In genomic region chr15:70641051-70641552, GRCm38 (mm10) we compare ENCODE assay signal across 22 mouse cellular contexts.
DNase-seq lines count a peak whose midpoint lies in the region; ATAC-seq lines count a peak whose summit lies in the region.
"Had no signal": no experiment of that assay in that cellular context is flagged by ENCODE, and none has a peak within 500 bp of the region (broad histone marks: within the 10 kb centered on the region; RNA-seq: fewer than 3 reads in every experiment).

No protein-coding gene starts in this region.

- WGBS in midbrain, embryonic 13.5 days, result 81% methylated on average over 2 of the region's 2 CpGs

- no peaks in the 10 kb centered on the region for H3K9me3 ChIP-seq in midbrain, embryonic 13.5 days
- H3K9me3 ChIP-seq: G1E had no signal

- H3K9ac ChIP-seq in midbrain, embryonic 13.5 days (replicated peaks), result no peak overlapping the region

- H3K27ac ChIP-seq in midbrain, embryonic 13.5 days, result no peak overlapping the region

- DNase-seq in frontal cortex, postnatal 36 days (ENCODE audit: low spot score in 2 of 2), result no peak
- peak; percentile 63 for DNase-seq in brain, adult 2 months (ENCODE audit: low read depth, low spot score)
- peak; percentile 73 for DNase-seq in telencephalon, adult 2 months (ENCODE audit: low read depth, low spot score)
- DNase-seq in layer of hippocampus, adult 11-12 months (ENCODE audit: low spot score), result no peak
- DNase-seq: adrenal gland, adult 2 months; adrenal gland, adult 8-10 months; adrenal gland, postnatal 10 days; adrenal gland, postnatal 14 days; adrenal gland, postnatal 25 days; adrenal gland, postnatal 36 days; B cell, adult 2 months; cerebellum, adult 11 months; cerebellum, adult 11-12 months; cerebellum, adult 18-20 months; cerebellum, adult 2 months had no signal

- H3K36me3 ChIP-seq in midbrain, embryonic 13.5 days, result no peaks in the 10 kb centered on the region
- H3K36me3 ChIP-seq: G1E had no signal

- H3K4me1 ChIP-seq in midbrain, embryonic 13.5 days (replicated peaks), result 0 out of 2 replicates have a peak, but pooled peaks cover 5% of the 10 kb centered on the region

- H3K4me2 ChIP-seq in midbrain, embryonic 13.5 days (replicated peaks), result no peak overlapping the region

- peak; percentile 98 for ATAC-seq in frontal cortex, adult (ENCODE audit: low TSS enrichment)
- ATAC-seq in midbrain, embryonic 13.5 days, result no peak
- ATAC-seq: activated CD4-positive, CD25-positive, alpha-beta regulatory T cell, adult 4 months; CD4-positive, CD25-positive, alpha-beta regulatory T cell, adult 4 months; Patski had no signal

- H3K27me3 ChIP-seq in midbrain, embryonic 13.5 days, result no peaks in the 10 kb centered on the region
- H3K27me3 ChIP-seq: CH12.LX, Patski had no signal

- no peak overlapping the region for H3K4me3 ChIP-seq in midbrain, embryonic 13.5 days (replicated peaks)

Comparison
In these comparisons a context has a peak if more than half of its experiments do, and no peak if none do; other contexts are left out.
1. DNase-seq: peak in brain, adult 2 months (single experiment) and telencephalon, adult 2 months (single experiment); none in frontal cortex, postnatal 36 days (0 of 2) and layer of hippocampus, adult 11-12 months (single experiment).